Comparison of ENCODE assay signal across 16 mouse cellular contexts in genomic region chr7:90216511-90216910, GRCm38 (mm10). TPM values are rescaled to one million over a fixed set of nuclear protein-coding genes. Genes with fewer than 3 reads are reported as not detected.
A peak's percentile ranks its signal among the peaks of the same experiment; 100 is the strongest.
DNase-seq lines count a peak whose midpoint lies in the region; ATAC-seq and TF ChIP-seq lines count a peak whose summit lies in the region.
"Had no signal": no experiment of that assay in that cellular context is flagged by ENCODE, and none has a peak within 500 bp of the region (broad histone marks: within the 10 kb centered on the region; RNA-seq: fewer than 3 reads in every experiment).

No protein-coding gene starts in this region.

- no peaks in the 10 kb centered on the region for H3K27me3 ChIP-seq in kidney, embryonic 16.5 days (ENCODE audit: insufficient read depth, low read length)
- H3K27me3 ChIP-seq in forebrain, embryonic 13.5 days = no peaks in the 10 kb centered on the region
- H3K27me3 ChIP-seq: heart, embryonic 13.5 days; intestine, embryonic 15.5 days; megakaryocyte, embryonic 14.5 days had no signal

- TF ChIP-seq POLR2A in cortical plate, adult 2 months (IDR thresholded peaks at IDR 0.05; ENCODE audit: extremely low read depth, insufficient read depth, low read length) = no peak

- no peaks in the 10 kb centered on the region for H3K36me3 ChIP-seq in kidney, embryonic 16.5 days (ENCODE audit: insufficient read depth, low read length)
- no peaks in the 10 kb centered on the region for H3K36me3 ChIP-seq in forebrain, embryonic 13.5 days (ENCODE audit: poor library complexity, severe bottlenecking)
- H3K36me3 ChIP-seq: heart, embryonic 13.5 days; intestine, embryonic 15.5 days had no signal

- H3K4me1 ChIP-seq in kidney, embryonic 16.5 days (ENCODE audit: insufficient read depth, low read length) = no peaks in the 10 kb centered on the region
- no peaks in the 10 kb centered on the region for H3K4me1 ChIP-seq in cortical plate, adult 2 months (ENCODE audit: control insufficient read depth, insufficient read depth, low read length)
- 0 out of 2 replicates have a peak, but pooled peaks cover 5% of the 10 kb centered on the region for H3K4me1 ChIP-seq in forebrain, embryonic 13.5 days
- H3K4me1 ChIP-seq: heart, embryonic 13.5 days; intestine, embryonic 15.5 days had no signal

- TF ChIP-seq CTCF in cortical plate, adult 2 months (IDR thresholded peaks at IDR 0.05; ENCODE audit: extremely low read depth, insufficient read depth, low read length) = no peak

- WGBS in kidney, embryonic 16.5 days = 62% methylated on average over 8 of the region's 8 CpGs
- 28% methylated on average over 8 of the region's 8 CpGs for WGBS in forebrain, embryonic 13.5 days

- DNase-seq in kidney, postnatal 36 days = no peak
- DNase-seq in layer of hippocampus, postnatal 14 days (ENCODE audit: low spot score in 2 of 2) = peak; percentile 17 to 51
- DNase-seq in urinary bladder, postnatal 25 days (ENCODE audit: low spot score) = no peak
- DNase-seq in adrenal gland, postnatal 36 days = no peak
- DNase-seq in kidney, postnatal 4 days = no peak
- DNase-seq: cerebellum, adult 18-20 months; spleen, adult 18-20 months; thymus, postnatal 36 days had no signal

- no peak overlapping the region for H3K27ac ChIP-seq in kidney, embryonic 16.5 days (ENCODE audit: low read length)
- H3K27ac ChIP-seq in cortical plate, adult 2 months (ENCODE audit: insufficient read depth, low read length) = peak overlapping the region; percentile 13; the same call in 1 of the 2 replicates
- H3K27ac ChIP-seq in forebrain, embryonic 13.5 days = no peak overlapping the region
- H3K27ac ChIP-seq: heart, embryonic 13.5 days; intestine, embryonic 15.5 days had no signal

- peak; percentile 69 for ATAC-seq in kidney, embryonic 16.5 days (ENCODE audit: low FRiP score, low TSS enrichment)
- peak; percentile 62 for ATAC-seq in forebrain, embryonic 13.5 days
- ATAC-seq: intestine, embryonic 15.5 days had no signal

- no peaks in the 10 kb centered on the region for H3K9me3 ChIP-seq in kidney, embryonic 16.5 days (ENCODE audit: low read length)
- no peaks in the 10 kb centered on the region for H3K9me3 ChIP-seq in forebrain, embryonic 13.5 days (replicated peaks)
- H3K9me3 ChIP-seq: heart, embryonic 13.5 days; intestine, embryonic 15.5 days; megakaryocyte, embryonic 14.5 days had no signal

- H3K4me2 ChIP-seq in kidney, embryonic 16.5 days (replicated peaks; ENCODE audit: low read depth, low read length) = no peak overlapping the region
- no peak overlapping the region for H3K4me2 ChIP-seq in forebrain, embryonic 13.5 days
- H3K4me2 ChIP-seq: heart, embryonic 13.5 days; intestine, embryonic 15.5 days; liver, embryonic 11.5 days had no signal

- no peak overlapping the region for H3K9ac ChIP-seq in kidney, embryonic 16.5 days (replicated peaks; ENCODE audit: low read length)
- no peak overlapping the region for H3K9ac ChIP-seq in forebrain, embryonic 13.5 days
- H3K9ac ChIP-seq: heart, embryonic 13.5 days; intestine, embryonic 15.5 days had no signal

- no peak overlapping the region for H3K4me3 ChIP-seq in kidney, embryonic 16.5 days (ENCODE audit: low read length)
- H3K4me3 ChIP-seq in cortical plate, adult 2 months (ENCODE audit: insufficient read depth, low read length) = no peak overlapping the region
- no peak overlapping the region for H3K4me3 ChIP-seq in forebrain, embryonic 13.5 days
- H3K4me3 ChIP-seq: heart, embryonic 13.5 days; intestine, embryonic 15.5 days; megakaryocyte, embryonic 14.5 days had no signal

RNA-seq across cellular contexts. Expression of gene Ccdc83, which starts 49.1 kb away (rescaled TPM):
- not detected in 2 replicates for polyA plus RNA-seq in kidney, embryonic 16.5 days (2015; fragmentation: Nextera tagmentation; extraction: Ambion mirVana)
- not detected in 2 replicates for polyA plus RNA-seq in cortical plate, adult 2 months (2012; rRNA removed)
- not detected in 2 replicates for polyA plus RNA-seq in forebrain, embryonic 13.5 days (2015; fragmentation: Nextera tagmentation; extraction: Ambion mirVana)
- total RNA-seq in layer of hippocampus, postnatal 14 days (2021) = not detected
- total RNA-seq in adrenal gland, postnatal 36 days (2021) = not detected
- total RNA-seq: neutrophil, adult 5-6 weeks had no signal
- polyA plus RNA-seq: heart, embryonic 13.5 days; intestine, embryonic 15.5 days; liver, embryonic 11.5 days had no signal

Comparison
In these comparisons a context has a peak if more than half of its experiments do, and no peak if none do; other contexts are left out.
1. DNase-seq: peak in layer of hippocampus, postnatal 14 days (2 of 2); none in kidney, postnatal 36 days (0 of 2), urinary bladder, postnatal 25 days (single experiment), adrenal gland, postnatal 36 days (0 of 2) and kidney, postnatal 4 days (0 of 2).